Mouse (Mus musculus) right cerebral cortex, adult 18-20 months (tissue): ENCODE results near the gene Gltpd2.

Source experiments
- DNase-seq: peaks from one replicate; pipeline ENCODE4 v3.0.0; 2022; ENCODE audit warnings: mixed read lengths

The Gltpd2 gene

DNA sequence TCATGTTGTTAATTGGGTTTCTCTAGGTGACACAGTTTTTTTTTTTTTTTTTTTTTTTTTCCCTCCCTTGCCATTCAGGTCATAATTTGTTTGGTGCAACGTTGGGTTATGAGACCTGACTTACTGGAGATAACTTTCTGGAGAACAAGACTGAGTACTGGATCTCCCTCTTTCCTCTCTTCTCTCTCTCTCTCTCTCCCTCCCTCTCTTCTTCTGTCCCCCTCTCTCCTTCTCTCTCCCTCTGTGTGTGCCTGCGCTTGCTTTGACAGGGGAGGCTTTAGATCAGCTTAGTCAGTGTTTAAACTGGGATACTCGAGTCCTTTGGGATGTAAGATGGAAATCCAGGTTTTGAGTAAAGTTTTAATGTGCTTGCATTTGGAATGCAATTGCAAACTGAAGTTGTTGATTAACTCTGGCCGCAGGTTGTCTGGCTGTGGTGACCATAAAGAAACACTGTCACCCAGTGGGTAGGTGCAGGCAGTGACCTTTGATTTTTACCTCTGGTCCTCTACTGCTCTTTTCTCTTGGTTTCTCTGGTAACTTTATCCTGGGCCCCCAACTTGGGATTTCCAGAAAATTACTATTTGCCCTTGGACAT is 45.4 kb downstream of the Gltpd2 start:
- DNase-seq, result no peak

DNA sequence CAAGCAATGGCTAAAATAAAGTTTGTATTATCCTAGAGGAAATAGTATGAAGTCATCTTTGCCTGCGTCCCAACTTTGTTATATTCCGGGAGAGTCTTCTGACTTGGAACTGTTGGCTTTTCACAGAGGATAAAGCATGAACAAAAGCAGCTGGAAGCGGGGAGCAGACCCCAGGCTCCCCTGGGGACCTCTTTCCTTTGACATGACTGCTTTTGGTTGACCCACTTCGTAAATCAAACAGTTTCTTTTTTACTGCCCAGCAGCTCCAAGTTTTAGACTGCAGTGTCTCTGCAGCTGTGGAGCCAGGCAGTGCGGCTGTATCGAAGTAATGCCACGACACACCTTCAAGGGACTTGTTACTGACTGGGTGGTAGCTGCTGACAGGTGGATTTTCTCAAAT is 47.6 kb downstream of the Gltpd2 start:
- no peak for DNase-seq
